Mouse (Mus musculus): ENCODE measurements around the gene Olfr635. TPM values are rescaled to one million over a fixed set of nuclear protein-coding genes. Genes with fewer than 3 reads are reported as not detected.
"Not testable (repeated sequence)": the region's sequence is repeated elsewhere in the genome, so short reads cannot be mapped to it uniquely, and the experiment has no call there.

Gene Olfr635
- polyA plus RNA-seq (2012; rRNA removed) = not detected in 2 replicates

- DNase-seq (ENCODE audit: low read depth) = no peak
These were observed at the start of gene Olfr635 for GRCm38 (mm10) chr7:103970852-103971251. TSS of gene Olfr635 (plus strand) at chr7:103971152.

- no peak for DNase-seq (ENCODE audit: low read depth)
These were observed 42.4 kb upstream of the Olfr635 start, which contains the start of gene Olfr631 for GRCm38 (mm10) chr7:103928525-103928924. TSS of gene Olfr631 (plus strand) at chr7:103928825.

DNA sequence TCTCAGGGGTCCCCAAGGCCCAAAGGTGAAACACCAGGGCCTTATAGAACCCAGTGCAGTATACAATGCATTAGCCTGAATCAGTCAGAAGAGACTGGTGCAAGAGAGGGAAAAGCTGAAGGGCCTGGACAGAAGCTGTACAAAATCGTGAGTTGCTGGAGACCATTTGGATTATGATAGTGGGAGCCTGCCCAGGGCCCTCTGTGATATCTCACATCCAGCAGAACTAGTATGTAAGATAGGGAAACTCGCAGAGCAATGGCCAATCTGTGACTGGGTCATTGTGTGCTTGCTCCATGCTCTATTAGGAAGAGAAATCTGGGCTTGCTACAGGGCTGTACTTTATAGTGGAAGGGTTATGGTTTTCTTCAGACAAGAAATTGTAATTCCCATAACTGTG is 36.7 kb upstream of the Olfr635 start, which contains the start of gene Olfr632:
TSS of gene Olfr632 (plus strand) at position 84 of the 400 bp plus-strand sequence.
- no peak for DNase-seq (ENCODE audit: low read depth)

DNA sequence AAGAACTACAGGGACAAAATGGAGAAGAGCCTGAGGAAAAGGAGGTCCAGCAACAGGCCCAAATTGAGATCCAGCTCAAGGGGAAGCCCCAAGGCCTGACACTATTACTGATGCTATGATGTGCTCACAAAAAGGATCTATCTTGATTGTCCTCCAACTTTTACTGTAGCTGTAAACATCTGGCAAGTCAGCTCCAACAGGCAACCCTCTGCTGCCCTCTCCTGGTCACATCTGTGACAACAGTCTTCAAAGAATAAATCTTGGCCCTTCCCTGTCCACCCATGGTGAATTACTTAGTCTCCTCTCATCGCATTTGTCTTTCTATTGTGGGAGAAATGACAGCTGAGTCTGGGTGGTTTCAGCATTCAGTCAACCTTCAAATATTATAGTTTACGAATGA is 28.2 kb upstream of the Olfr635 start:
- no peak for DNase-seq (ENCODE audit: low read depth)

- DNase-seq (ENCODE audit: low read depth) = no peak
These were observed 26.8 kb upstream of the Olfr635 start, which contains the start of gene Olfr633 for GRCm38 (mm10) chr7:103944137-103944536. TSS of gene Olfr633 (plus strand) at chr7:103944437.

DNA sequence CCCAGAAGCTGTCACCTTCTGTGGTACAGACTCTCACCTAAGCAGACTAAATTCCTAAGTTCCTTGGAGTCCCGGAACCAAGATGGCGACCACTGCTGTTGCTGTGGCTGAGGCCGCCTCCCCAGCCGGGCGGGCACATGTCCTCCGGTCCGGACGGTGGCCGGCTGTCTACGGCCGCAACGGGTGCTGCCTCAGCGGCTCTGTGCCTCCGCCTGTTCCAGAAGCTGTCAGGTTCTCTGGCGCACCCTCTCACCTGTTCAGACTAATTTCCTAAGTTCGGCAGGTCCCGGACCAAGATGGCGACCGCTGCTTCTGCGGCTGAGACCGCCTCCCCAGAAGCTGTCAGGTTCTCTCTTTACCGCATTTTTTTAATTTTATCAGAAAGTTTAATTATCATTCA is 4.1 kb upstream of the Olfr635 start:
- DNase-seq (ENCODE audit: low read depth) = not testable (repeated sequence)

- DNase-seq (ENCODE audit: low read depth) = no peak
These were observed 830 bp downstream of the Olfr635 start for GRCm38 (mm10) chr7:103971782-103972181.

- DNase-seq (ENCODE audit: low read depth) = no peak
These were observed 27.5 kb downstream of the Olfr635 start, which contains the start of gene Olfr638 for GRCm38 (mm10) chr7:103998446-103998845. TSS of gene Olfr638 (plus strand) at chr7:103998746.

- no peak for DNase-seq (ENCODE audit: low read depth)
These were observed 28.2 kb downstream of the Olfr635 start for GRCm38 (mm10) chr7:103999124-103999523.

- no peak for DNase-seq (ENCODE audit: low read depth)
These were observed 46.3 kb downstream of the Olfr635 start, which contains the start of gene Olfr639 for GRCm38 (mm10) chr7:104017203-104017602. TSS of gene Olfr639 (minus strand) at chr7:104017303.

- DNase-seq (ENCODE audit: low read depth) = no peak
These were observed 48.0 kb downstream of the Olfr635 start for GRCm38 (mm10) chr7:104018953-104019352.

GRCm38 (mm10) chr7:104021651-104022050 is 50.7 kb downstream of the Olfr635 start:
- no peak for DNase-seq (ENCODE audit: low read depth)

GRCm38 (mm10) chr7:104025473-104025872 is 54.5 kb downstream of the Olfr635 start, which contains the start of gene Olfr640:
TSS of gene Olfr640 (minus strand) at chr7:104025573.
- DNase-seq (ENCODE audit: low read depth) = no peak

DNA sequence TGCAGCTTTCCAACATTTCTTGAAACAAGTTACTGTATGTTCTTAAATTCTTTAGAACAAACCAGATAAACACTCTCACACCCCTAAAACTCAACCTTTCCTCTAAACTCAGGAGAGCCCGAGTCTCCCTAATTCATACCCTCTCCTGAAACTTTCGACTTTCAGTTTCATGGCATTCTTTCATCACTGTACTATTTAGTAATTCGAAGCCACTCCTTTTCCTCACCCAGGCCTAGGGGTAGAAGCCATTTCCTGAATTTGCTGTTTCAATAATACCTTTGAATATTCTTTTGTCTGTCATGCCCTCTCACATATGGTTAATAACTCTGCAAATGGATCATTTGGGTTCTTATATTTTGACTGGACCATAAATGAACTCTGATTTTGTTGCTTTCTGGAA is 56.0 kb downstream of the Olfr635 start:
- DNase-seq (ENCODE audit: low read depth) = no peak

DNA sequence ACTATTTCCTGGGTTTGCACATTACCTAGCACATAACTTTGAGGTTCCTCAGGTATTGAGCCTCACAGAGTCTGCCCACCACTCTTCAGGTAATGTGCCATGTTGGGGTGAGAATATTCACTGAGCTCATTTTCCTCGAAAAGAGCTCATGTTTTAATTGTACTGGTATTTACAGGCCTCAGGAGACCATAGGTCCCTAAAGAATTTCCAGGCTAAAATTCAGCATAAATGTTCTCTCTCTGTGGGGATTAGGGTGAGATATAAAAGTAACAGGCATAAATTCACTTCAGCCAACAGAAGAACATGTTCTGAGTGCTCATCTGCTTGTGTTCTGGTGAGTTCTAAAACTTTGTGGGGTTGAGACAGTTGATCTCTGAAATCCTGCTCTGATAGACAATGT is 64.2 kb downstream of the Olfr635 start, which contains the start of gene Olfr641:
TSS of gene Olfr641 (plus strand) at position 301 of the 400 bp plus-strand sequence.
- no peak for DNase-seq (ENCODE audit: low read depth)

Other genes with a start within 250 kb of the Olfr635 start
- gene Olfr628, start 240.8 kb upstream of the Olfr635 start, polyA plus RNA-seq (2012; rRNA removed) = not detected in 2 replicates
- gene Olfr629, start 226.2 kb upstream of the Olfr635 start, polyA plus RNA-seq (2012; rRNA removed) = not detected in 2 replicates
- gene Olfr630, start 213.8 kb upstream of the Olfr635 start, polyA plus RNA-seq (2012; rRNA removed) = not detected in 2 replicates
- gene Olfr69, start 199.6 kb upstream of the Olfr635 start, polyA plus RNA-seq (2012; rRNA removed) = not detected in 2 replicates
- gene Olfr68, start 191.5 kb upstream of the Olfr635 start, polyA plus RNA-seq (2012; rRNA removed) = not detected in 2 replicates
- gene Olfr67, start 179.3 kb upstream of the Olfr635 start, polyA plus RNA-seq (2012; rRNA removed) = not detected in 2 replicates
- 189 and 481 TPM in 2 replicates for gene Hbb-bt, start 157.2 kb upstream of the Olfr635 start, polyA plus RNA-seq (2012; rRNA removed)
- gene Hbb-bs, start 143.1 kb upstream of the Olfr635 start, polyA plus RNA-seq (2012; rRNA removed) = 2,031 and 4,766 TPM in 2 replicates
- gene Hbb-bh2, start 130.6 kb upstream of the Olfr635 start, polyA plus RNA-seq (2012; rRNA removed) = not detected in 2 replicates
- gene Hbb-bh1, start 128.0 kb upstream of the Olfr635 start, polyA plus RNA-seq (2012; rRNA removed) = not detected in 2 replicates
- gene Hbb-y, start 117.9 kb upstream of the Olfr635 start, polyA plus RNA-seq (2012; rRNA removed) = not detected in 2 replicates
- gene Olfr66, start 84.9 kb upstream of the Olfr635 start, polyA plus RNA-seq (2012; rRNA removed) = not detected in 2 replicates
- gene Olfr64, start 76.7 kb upstream of the Olfr635 start, polyA plus RNA-seq (2012; rRNA removed) = not detected in 2 replicates
- gene Olfr65, start 67.7 kb upstream of the Olfr635 start, polyA plus RNA-seq (2012; rRNA removed) = not detected in 2 replicates
- gene Olfr631, start 42.3 kb upstream of the Olfr635 start, polyA plus RNA-seq (2012; rRNA removed) = not detected in 2 replicates
- gene Olfr632, start 36.8 kb upstream of the Olfr635 start, polyA plus RNA-seq (2012; rRNA removed) = not detected in 2 replicates
- gene Olfr633, start 26.7 kb upstream of the Olfr635 start, polyA plus RNA-seq (2012; rRNA removed) = not detected in 2 replicates
- gene Olfr638, start 27.6 kb downstream of the Olfr635 start, polyA plus RNA-seq (2012; rRNA removed) = not detected in 2 replicates
- not detected in 2 replicates for gene Olfr639, start 46.2 kb downstream of the Olfr635 start, polyA plus RNA-seq (2012; rRNA removed)
- gene Olfr640, start 54.4 kb downstream of the Olfr635 start, polyA plus RNA-seq (2012; rRNA removed) = not detected in 2 replicates
- not detected in 2 replicates for gene Olfr641, start 64.3 kb downstream of the Olfr635 start, polyA plus RNA-seq (2012; rRNA removed)
- not detected in 2 replicates for gene Olfr642, start 81.5 kb downstream of the Olfr635 start, polyA plus RNA-seq (2012; rRNA removed)
- not detected in 2 replicates for gene 4930516K23Rik, start 90.3 kb downstream of the Olfr635 start, polyA plus RNA-seq (2012; rRNA removed)
- gene Olfr644, start 100.7 kb downstream of the Olfr635 start, polyA plus RNA-seq (2012; rRNA removed) = not detected in 2 replicates
- not detected in 2 replicates for gene Olfr645, start 114.3 kb downstream of the Olfr635 start, polyA plus RNA-seq (2012; rRNA removed)
- gene Olfr646, start 133.7 kb downstream of the Olfr635 start, polyA plus RNA-seq (2012; rRNA removed) = not detected in 2 replicates
- gene Ubqln5, start 158.7 kb downstream of the Olfr635 start, polyA plus RNA-seq (2012; rRNA removed) = 0.14 and 0.34 TPM in 2 replicates
- gene Olfr643, start 166.3 kb downstream of the Olfr635 start, polyA plus RNA-seq (2012; rRNA removed) = not detected in 2 replicates
- gene Ubqln3, start 172.1 kb downstream of the Olfr635 start, polyA plus RNA-seq (2012; rRNA removed) = 1.6 and 2.4 TPM in 2 replicates
- gene Ubqlnl, start 179.4 kb downstream of the Olfr635 start, polyA plus RNA-seq (2012; rRNA removed) = 2.4 TPM in 2 replicates
- 0.05 TPM in 1 of 2 replicates, not detected in the other for gene Olfm5, start 193.7 kb downstream of the Olfr635 start, polyA plus RNA-seq (2012; rRNA removed)
- gene Olfr648, start 212.2 kb downstream of the Olfr635 start, polyA plus RNA-seq (2012; rRNA removed) = 0.05 TPM in 1 of 2 replicates, not detected in the other
- gene Olfr649, start 224.8 kb downstream of the Olfr635 start, polyA plus RNA-seq (2012; rRNA removed) = not detected in 2 replicates
- gene Trim6, start 247.6 kb downstream of the Olfr635 start, polyA plus RNA-seq (2012; rRNA removed) = 1.3 TPM in 2 replicates

All from gonadal fat pad, adult 2 months (tissue).